Mouse (Mus musculus): Measurements from ENCODE around the gene Mtrf1l. TPM values are rescaled to one million over a fixed set of nuclear protein-coding genes. Genes with fewer than 3 reads are reported as not detected.

The Mtrf1l gene
- polyA plus RNA-seq, 1 experiment from 2014 or later = 13.0 TPM

- H3K4me2 ChIP-seq = no peak overlapping the region
- H3K27me3 ChIP-seq = no peaks in the 10 kb centered on the region
- ATAC-seq (ENCODE audit: low FRiP score) = no peak
- no peaks in the 10 kb centered on the region for H3K9me3 ChIP-seq
- peaks cover 40% of the 10 kb centered on the region for H3K36me3 ChIP-seq (replicated peaks)
- no peak overlapping the region for H3K27ac ChIP-seq
- H3K4me3 ChIP-seq (replicated peaks) = no peak overlapping the region
- no peak overlapping the region for H3K9ac ChIP-seq
- 97% methylated on average over 1 of the region's 1 CpGs for WGBS
- peaks cover 35% of the 10 kb centered on the region for H3K4me1 ChIP-seq
Measured at GRCm38 (mm10) chr10:5800490-5800889, 23.2 kb downstream of the Mtrf1l start.

GRCm38 (mm10) chr10:5798069-5798468 lies 25.6 kb downstream of the Mtrf1l start:
- Histone ChIP-seq H3K4me3 (replicated peaks) (no peak overlapping the region), H3K4me1 (peaks cover 18% of the 10 kb centered on the region), H3K9me3 (no peaks in the 10 kb centered on the region), H3K27me3 (no peaks in the 10 kb centered on the region), H3K4me2 (no peak overlapping the region), H3K36me3 (replicated peaks) (peaks cover 40% of the 10 kb centered on the region), H3K9ac (no peak overlapping the region), H3K27ac (no peak overlapping the region)
- no peak for ATAC-seq (ENCODE audit: low FRiP score)
- WGBS = 87% methylated on average over 4 of the region's 4 CpGs

- no peak overlapping the region for H3K4me3 ChIP-seq (replicated peaks)
- no peak overlapping the region for H3K9ac ChIP-seq
- no peaks in the 10 kb centered on the region for H3K36me3 ChIP-seq (replicated peaks)
- H3K4me2 ChIP-seq = no peak overlapping the region
- no peak overlapping the region for H3K27ac ChIP-seq
- H3K27me3 ChIP-seq = no peaks in the 10 kb centered on the region
- ATAC-seq (ENCODE audit: low FRiP score) = no peak
- H3K4me1 ChIP-seq = no peaks in the 10 kb centered on the region
- H3K9me3 ChIP-seq = no peaks in the 10 kb centered on the region
- 25% methylated on average over 12 of the region's 12 CpGs for WGBS
Measured at GRCm38 (mm10) chr10:5790657-5791056, 33.1 kb downstream of the Mtrf1l start.

GRCm38 (mm10) chr10:5786923-5787322 lies 36.8 kb downstream of the Mtrf1l start:
- H3K4me1 ChIP-seq = no peaks in the 10 kb centered on the region
- H3K27me3 ChIP-seq = no peaks in the 10 kb centered on the region
- H3K9ac ChIP-seq = no peak overlapping the region
- H3K4me2 ChIP-seq = no peak overlapping the region
- no peaks in the 10 kb centered on the region for H3K36me3 ChIP-seq (replicated peaks)
- no peaks in the 10 kb centered on the region for H3K9me3 ChIP-seq
- 22% methylated on average over 4 of the region's 4 CpGs for WGBS
- no peak overlapping the region for H3K4me3 ChIP-seq (replicated peaks)
- no peak for ATAC-seq (ENCODE audit: low FRiP score)
- H3K27ac ChIP-seq = no peak overlapping the region

Other genes with a start within 250 kb of the Mtrf1l start
- 0.92 and 1.7 TPM in 2 replicates for gene Myct1, start 230.1 kb downstream of the Mtrf1l start, polyA plus RNA-seq (2016; fragmentation: Nextera tagmentation; extraction: Ambion mirVana)
- gene Vip, start 184.7 kb downstream of the Mtrf1l start, polyA plus RNA-seq (2016; fragmentation: Nextera tagmentation; extraction: Ambion mirVana) = not detected in 2 replicates
- 82.4 and 93.9 TPM in 2 replicates for gene Fbxo5, start 18.3 kb downstream of the Mtrf1l start, polyA plus RNA-seq (2016; fragmentation: Nextera tagmentation; extraction: Ambion mirVana)
- 4.0 and 4.2 TPM in 2 replicates for gene Rgs17, start 98.5 kb upstream of the Mtrf1l start, polyA plus RNA-seq (2016; fragmentation: Nextera tagmentation; extraction: Ambion mirVana)

Measured in forebrain, embryonic 12.5 days (tissue).